Mouse (Mus musculus) macrophage (primary cell): Measurements from ENCODE around the gene Sytl4. TPM values are rescaled to one million over a fixed set of nuclear protein-coding genes. Genes with fewer than 3 reads are reported as not detected.

Source experiments
- H3K27ac ChIP-seq: fragments of 350-480 bp; formaldehyde crosslinking; 2 replicates; pipeline ENCODE4 v1.9.0; 2021
- H3K36me3 ChIP-seq: fragments of 350-480 bp; formaldehyde crosslinking; 2 replicates; pipeline ENCODE4 v1.9.0; 2021; ENCODE audit errors: inconsistent target
- H3K4me3 ChIP-seq: fragments of 350-480 bp; formaldehyde crosslinking; 2 replicates; pipeline ENCODE4 v1.9.0; 2021; ENCODE audit errors: inconsistent target
- H3K79me2 ChIP-seq: fragments of 350-480 bp; formaldehyde crosslinking; 2 replicates; pipeline ENCODE4 v1.9.0; 2021; ENCODE audit errors: inconsistent target
- WGBS: methylation state at CpG from one replicate; pipeline ENCODE4 v1.1.7; 2026; ENCODE audit warnings: inconsistent platforms; ENCODE audit not compliant: missing documents; 5-methylcytosine and 5-hydroxymethylcytosine counted together
- polyA plus RNA-seq: library from polyadenylated mRNA; stranded (reverse); fragments of 250-400 nt; gene quantifications from 3 replicates; pipeline ENCODE4 v1.2.4, GENCODE M21; 2018; ENCODE audit warnings: inconsistent platforms
- total RNA-seq, 78 experiments: library from RNA; depleted of rRNA; stranded (reverse); fragments of 250-400 nt; gene quantifications; 1 replicate in 9 of 78; 2 replicates in 24 of 78; 3 replicates in 43 of 78; 4 replicates in 2 of 78; pipeline ENCODE4 v1.2.4; 2018; ENCODE audit warnings: inconsistent platforms in 56 of 78

Sytl4 gene
- total RNA-seq (2018; cell fraction: chromatin; rRNA removed): under 1 TPM in 3 of 26 experiments, not detected in 23; 0.17 to 0.98 (median 0.68) TPM
- total RNA-seq (2018; cell fraction: cytosol; rRNA removed): under 1 TPM in 3 of 26 experiments, not detected in 23; 0.03 to 0.22 (median 0.15) TPM
- total RNA-seq (2018; cell fraction: nucleus; rRNA removed): 1 to 10 TPM in 1 of 26 experiments, under 1 TPM in 1, not detected in 24; 0.54 to 1.1 TPM
- 0.09 TPM in 1 of 3 replicates, not detected in the others for polyA plus RNA-seq

GRCm38 (mm10) chrX:133981231-133982002, at the start of gene Sytl4:
Gene Sytl4, minus strand, starts transcription at chrX:133981812.
- H3K4me3 ChIP-seq: no peak within 1 kb of the TSS
- 20% methylated on average over 27 of the region's 29 CpGs for WGBS

GRCm38 (mm10) chrX:134020664-134021063, 39.1 kb upstream of the Sytl4 start:
- 42% methylated on average over 5 of the region's 5 CpGs for WGBS
- Histone ChIP-seq H3K36me3 (no peaks in the 10 kb centered on the region), H3K4me3 (no peak overlapping the region), H3K79me2 (no peaks in the 10 kb centered on the region), H3K27ac (no peak overlapping the region)

More at GRCm38 (mm10) chrX:133981231-133982002, at the start of gene Sytl4:
- Histone ChIP-seq H3K27ac (no peak within 1 kb of the TSS), H3K79me2 (no peaks in the 10 kb centered on the region), H3K36me3 (no peaks in the 10 kb centered on the region)

DNA sequence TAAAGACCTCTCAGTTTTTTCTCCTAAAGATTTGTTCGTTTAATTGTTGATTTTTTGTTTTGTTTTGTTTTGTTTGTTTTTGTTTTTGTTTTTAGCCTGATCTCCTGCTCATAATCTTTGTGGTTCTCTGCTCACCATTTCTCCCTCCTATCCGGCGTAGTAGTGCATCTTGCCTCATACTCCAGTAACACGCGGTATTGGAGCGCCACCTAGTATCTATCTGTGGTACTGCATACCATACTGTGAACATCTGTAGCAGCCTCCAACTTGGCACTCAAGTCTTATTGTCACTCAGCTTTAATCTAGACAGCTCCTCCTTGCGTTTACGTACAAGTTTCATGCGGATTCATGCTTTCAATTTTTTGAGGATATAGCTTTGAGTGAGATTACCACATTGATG, 37.4 kb upstream of the Sytl4 start:
- Histone ChIP-seq H3K79me2 (no peaks in the 10 kb centered on the region), H3K4me3 (no peak overlapping the region), H3K36me3 (no peaks in the 10 kb centered on the region), H3K27ac (no peak overlapping the region)
- WGBS: 16% methylated on average over 9 of the region's 9 CpGs

DNA sequence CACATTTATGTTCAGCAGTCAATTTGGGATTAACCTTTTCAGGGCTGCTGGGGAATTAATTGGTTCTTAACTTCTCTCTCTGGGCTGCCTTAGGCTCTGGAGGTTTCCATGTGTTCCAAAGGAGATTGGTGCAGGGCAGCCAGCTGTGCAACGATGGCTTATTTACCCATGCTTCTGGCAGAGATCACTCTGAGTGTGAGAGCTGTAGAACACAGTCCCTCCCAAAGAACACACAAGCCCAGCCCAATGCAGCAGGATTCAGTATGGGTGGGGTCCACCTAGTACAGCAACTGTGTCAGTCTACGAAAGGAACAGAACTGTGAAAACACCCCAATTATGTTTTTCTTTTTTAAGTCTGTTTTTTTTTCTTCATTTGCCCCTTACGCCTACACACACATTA, 14.3 kb upstream of the Sytl4 start:
- Histone ChIP-seq H3K27ac (no peak overlapping the region), H3K4me3 (no peak overlapping the region), H3K36me3 (no peaks in the 10 kb centered on the region), H3K79me2 (no peaks in the 10 kb centered on the region)
- 83% methylated on average over 3 of the region's 3 CpGs for WGBS

DNA sequence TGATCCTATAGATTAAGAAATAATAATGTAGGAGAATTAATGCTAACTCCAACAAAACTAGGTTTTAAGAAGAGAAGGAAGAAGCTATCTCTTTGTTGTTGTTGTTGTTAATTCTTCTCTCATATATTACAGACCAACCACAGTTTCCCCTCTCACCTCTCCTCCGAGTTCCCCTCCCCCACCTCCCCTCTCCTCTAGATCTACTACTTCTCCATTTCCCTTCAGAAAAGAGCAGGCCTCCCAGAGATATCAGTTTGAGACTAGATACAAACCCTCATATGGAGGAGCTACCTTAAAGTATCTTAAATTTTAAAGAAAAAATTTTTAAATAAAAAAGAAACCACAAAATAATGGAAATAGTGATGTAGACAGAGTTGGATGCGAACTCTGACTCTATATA, 17.0 kb downstream of the Sytl4 start:
- Histone ChIP-seq H3K79me2 (no peaks in the 10 kb centered on the region), H3K4me3 (no peak overlapping the region), H3K27ac (no peak overlapping the region), H3K36me3 (no peaks in the 10 kb centered on the region)
- WGBS: 61% methylated on average over 2 of the region's 2 CpGs

- no peak overlapping the region for H3K27ac ChIP-seq
- 17% methylated on average over 1 of the region's 2 CpGs for WGBS
- H3K79me2 ChIP-seq: no peaks in the 10 kb centered on the region
- H3K36me3 ChIP-seq: no peaks in the 10 kb centered on the region
- H3K4me3 ChIP-seq: no peak overlapping the region
Observed at GRCm38 (mm10) chrX:133960617-133961016, 21.0 kb downstream of the Sytl4 start.

DNA sequence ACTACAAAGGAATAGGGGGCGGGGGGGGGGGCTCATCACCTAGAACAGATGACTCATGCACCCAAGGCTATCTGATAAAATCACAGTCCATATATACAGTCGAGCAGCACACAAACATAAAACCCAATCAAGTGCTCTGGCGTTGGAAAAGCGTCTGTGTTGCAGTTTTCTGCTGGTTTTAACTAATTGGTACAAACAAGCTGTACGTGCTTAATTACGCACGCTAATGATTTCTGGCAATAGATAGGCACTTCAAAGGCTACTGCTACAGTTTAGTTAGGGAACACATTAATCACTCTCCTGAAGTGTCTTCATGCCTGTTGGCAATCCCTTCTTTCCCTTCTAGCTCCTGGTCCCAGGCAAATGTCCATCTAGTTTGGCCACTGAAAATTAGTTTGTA, 27.0 kb downstream of the Sytl4 start:
- H3K36me3 ChIP-seq: no peaks in the 10 kb centered on the region
- no peak overlapping the region for H3K4me3 ChIP-seq
- WGBS: 91% methylated on average over 6 of the region's 7 CpGs
- H3K27ac ChIP-seq: no peak overlapping the region
- no peaks in the 10 kb centered on the region for H3K79me2 ChIP-seq

- Histone ChIP-seq H3K79me2 (no peaks in the 10 kb centered on the region), H3K27ac (no peak overlapping the region), H3K36me3 (no peaks in the 10 kb centered on the region), H3K4me3 (no peak overlapping the region)
- 51% methylated on average over 3 of the region's 3 CpGs for WGBS
Observed at GRCm38 (mm10) chrX:133947427-133947826, 34.2 kb downstream of the Sytl4 start.

DNA sequence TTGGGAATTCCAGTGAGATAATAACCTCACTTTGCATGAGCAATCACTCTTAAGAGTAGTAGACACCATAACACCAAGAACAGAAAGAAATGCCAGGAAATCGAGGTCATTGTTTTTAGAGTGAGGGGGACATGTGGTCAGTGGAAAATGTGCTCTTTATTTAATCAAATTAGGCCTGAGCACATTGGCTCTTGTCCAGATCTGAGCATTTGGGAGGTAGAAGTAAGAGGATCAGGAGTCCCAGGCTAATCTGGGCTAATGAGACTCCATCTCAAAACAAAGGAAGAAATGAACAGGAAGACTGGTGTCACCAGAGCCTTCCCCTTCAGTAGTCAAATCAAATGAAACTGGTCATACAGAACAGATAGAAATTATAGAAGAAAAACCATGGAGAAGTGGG, 42.1 kb downstream of the Sytl4 start:
- WGBS: 86% methylated on average over 1 of the region's 1 CpGs
- H3K36me3 ChIP-seq: no peaks in the 10 kb centered on the region
- H3K4me3 ChIP-seq: no peak overlapping the region
- H3K79me2 ChIP-seq: no peaks in the 10 kb centered on the region
- H3K27ac ChIP-seq: no peak overlapping the region

DNA sequence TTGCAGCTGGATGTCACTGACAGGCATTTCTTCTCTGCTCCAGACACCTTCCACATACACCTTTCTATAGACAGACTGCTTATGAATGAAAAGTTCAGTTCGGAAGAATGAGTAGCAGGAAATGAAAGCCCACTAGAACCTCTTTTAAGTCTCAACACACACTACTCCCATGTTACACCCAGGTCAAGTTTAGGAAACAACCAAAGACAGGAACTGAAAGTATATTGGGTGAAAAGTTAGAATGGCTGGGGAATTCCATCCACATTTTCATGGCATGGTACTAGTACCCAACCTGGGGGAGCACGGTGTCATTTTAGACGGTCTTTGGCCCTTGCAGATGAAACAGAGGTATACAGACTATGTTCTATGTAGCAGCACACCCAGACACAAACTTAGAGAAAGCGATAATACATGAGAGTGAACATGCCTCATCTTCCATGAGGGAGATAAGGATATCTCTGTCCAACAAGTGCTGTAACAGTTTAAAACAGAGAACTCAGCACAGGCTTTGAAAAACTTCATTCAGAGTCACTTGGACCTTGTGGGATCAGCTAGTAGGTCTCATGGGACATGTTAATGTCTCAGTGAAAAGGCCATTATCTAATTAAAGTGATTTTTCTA, 44.9 kb downstream of the Sytl4 start:
- H3K79me2 ChIP-seq: no peaks in the 10 kb centered on the region
- 81% methylated on average over 4 of the region's 4 CpGs for WGBS
- H3K4me3 ChIP-seq: no peak overlapping the region
- H3K27ac ChIP-seq: no peak overlapping the region
- no peaks in the 10 kb centered on the region for H3K36me3 ChIP-seq

GRCm38 (mm10) chrX:133931302-133932013, 50.2 kb downstream of the Sytl4 start:
- Histone ChIP-seq H3K4me3 (no peak overlapping the region), H3K36me3 (no peaks in the 10 kb centered on the region), H3K27ac (no peak overlapping the region), H3K79me2 (no peaks in the 10 kb centered on the region)
- 65% methylated on average over 11 of the region's 12 CpGs for WGBS

DNA sequence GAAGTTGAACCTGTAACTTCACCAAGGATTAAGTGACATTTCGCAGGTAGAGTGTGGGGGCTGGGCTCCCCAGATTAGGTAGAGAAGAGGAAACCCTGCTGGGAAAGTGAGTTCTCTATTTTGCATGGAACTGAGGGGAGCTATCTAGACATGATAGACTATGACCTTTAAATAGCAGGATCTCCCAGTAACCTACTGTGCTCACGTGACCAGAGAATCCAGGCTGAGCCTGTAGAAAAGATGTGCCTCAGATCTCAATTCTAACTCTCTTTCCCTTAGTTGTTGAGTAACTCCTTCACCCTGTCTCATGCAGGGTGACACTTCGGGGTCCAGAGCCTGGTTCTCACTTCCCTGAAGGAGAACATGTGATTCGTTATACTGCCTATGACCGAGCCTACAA, 54.9 kb downstream of the Sytl4 start:
- no peaks in the 10 kb centered on the region for H3K36me3 ChIP-seq
- no peak overlapping the region for H3K27ac ChIP-seq
- 45% methylated on average over 5 of the region's 5 CpGs for WGBS
- no peaks in the 10 kb centered on the region for H3K79me2 ChIP-seq
- H3K4me3 ChIP-seq: no peak overlapping the region

DNA sequence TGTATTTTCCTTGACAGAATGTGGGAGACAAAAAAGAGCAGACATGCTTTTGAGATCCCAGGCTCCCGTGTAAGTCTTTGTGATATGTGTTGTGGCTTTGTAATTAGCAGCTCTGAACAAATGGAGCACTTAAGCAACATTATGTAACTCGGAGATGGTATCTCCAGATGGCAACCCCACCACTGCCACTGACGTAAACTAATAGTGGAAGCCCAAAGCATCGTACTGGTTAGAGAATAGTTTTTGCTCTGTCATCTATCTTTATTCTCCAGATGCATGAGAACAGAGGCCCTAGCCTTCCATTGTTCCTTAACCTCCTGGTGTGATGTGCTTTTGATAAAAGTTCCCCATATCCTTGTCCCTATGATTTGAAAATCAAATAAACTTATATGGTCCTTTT, 60.4 kb downstream of the Sytl4 start:
- no peaks in the 10 kb centered on the region for H3K36me3 ChIP-seq
- no peak overlapping the region for H3K4me3 ChIP-seq
- H3K79me2 ChIP-seq: no peaks in the 10 kb centered on the region
- H3K27ac ChIP-seq: no peak overlapping the region
- 39% methylated on average over 4 of the region's 4 CpGs for WGBS

GRCm38 (mm10) chrX:133914219-133914618, 67.4 kb downstream of the Sytl4 start:
- no peaks in the 10 kb centered on the region for H3K79me2 ChIP-seq
- 71% methylated on average over 7 of the region's 7 CpGs for WGBS

GRCm38 (mm10) chrX:133913006-133913405, 68.6 kb downstream of the Sytl4 start:
- 86% methylated on average over 2 of the region's 3 CpGs for WGBS
- no peak overlapping the region for H3K4me3 ChIP-seq
- H3K36me3 ChIP-seq: no peaks in the 10 kb centered on the region
- no peaks in the 10 kb centered on the region for H3K79me2 ChIP-seq
- H3K27ac ChIP-seq: no peak overlapping the region

More at GRCm38 (mm10) chrX:133914219-133914618, 67.4 kb downstream of the Sytl4 start:
- Histone ChIP-seq H3K4me3 (no peak overlapping the region), H3K36me3 (no peaks in the 10 kb centered on the region), H3K27ac (no peak overlapping the region)
